Mouse (Mus musculus) lung, adult 2 months (tissue): ENCODE data around the gene Grid2.

ENCODE experiments used
- CTCF ChIP-seq: fragments of 200-500 bp; IDR thresholded peaks from 2 replicates; pipeline ENCODE4 v1.5.1; 2011; ENCODE audit warnings: mild to moderate bottlenecking, low read length, control low read depth; ENCODE audit not compliant: insufficient read depth
- POLR2A ChIP-seq: fragments of 200-500 bp; IDR thresholded peaks from 2 replicates; pipeline ENCODE4 v1.6.1; 2011; ENCODE audit warnings: low read depth, mild to moderate bottlenecking, control low read depth, low read length, borderline replicate concordance; ENCODE audit errors: extremely low read depth

GRCm38 (mm10) chr6:63964735-63965134 is 709.1 kb downstream of the Grid2 start:
- TF ChIP-seq POLR2A (no peak), CTCF (no peak)
